Mouse (Mus musculus) limb, embryonic 11.5 days (tissue): ENCODE results near the gene Gm5129. TPM values are rescaled to one million over a fixed set of nuclear protein-coding genes. Genes with fewer than 3 reads are reported as not detected.

Experiments
- ATAC-seq: fragments of 200-750 bp; cut with Nextera tagmentation; 2 replicates; pipeline ENCODE4 v1.8.0; 2017; ENCODE audit warnings: low read depth; ENCODE audit not compliant: insufficient number of reproducible peaks, low FRiP score, low TSS enrichment
- DNase-seq: peaks from one replicate; pipeline ENCODE4 v3.0.0-alpha.2; 2015; ENCODE audit warnings: low spot score
- H3K27ac ChIP-seq: fragments of 300-500 bp; sonication (generic); replicated peaks from 2 replicates; pipeline ENCODE4 v1.5.1; 2014; ENCODE audit warnings: low read depth, mild to moderate bottlenecking, low read length
- H3K27me3 ChIP-seq: fragments of 300-500 bp; sonication (generic); 2 replicates; pipeline ENCODE4 v1.6.1; 2014; ENCODE audit warnings: mild to moderate bottlenecking, low read length, mixed read lengths; ENCODE audit not compliant: control insufficient read depth, insufficient read depth
- H3K36me3 ChIP-seq: fragments of 300-500 bp; sonication (generic); 2 replicates; pipeline ENCODE4 v1.6.1; 2014; ENCODE audit warnings: mild to moderate bottlenecking, low read length, moderate library complexity, mixed read lengths; ENCODE audit not compliant: control insufficient read depth, insufficient read depth
- H3K4me1 ChIP-seq: fragments of 300-500 bp; sonication (generic); 2 replicates; pipeline ENCODE4 v1.6.1; 2014; ENCODE audit warnings: low read length, mixed read lengths; ENCODE audit not compliant: control insufficient read depth, insufficient read depth
- H3K4me2 ChIP-seq: fragments of 300-500 bp; sonication (generic); 2 replicates; pipeline ENCODE4 v1.6.1; 2014; ENCODE audit warnings: low read depth, mild to moderate bottlenecking, moderate library complexity; ENCODE audit not compliant: severe bottlenecking
- H3K4me3 ChIP-seq: fragments of 300-500 bp; sonication (generic); 2 replicates; pipeline ENCODE4 v1.5.1; 2014; ENCODE audit warnings: low read depth, low read length
- H3K9ac ChIP-seq: fragments of 300-500 bp; sonication (generic); 2 replicates; pipeline ENCODE4 v1.6.1; 2014; ENCODE audit warnings: mild to moderate bottlenecking, low read length
- H3K9me3 ChIP-seq: fragments of 300-500 bp; sonication (generic); 2 replicates; pipeline ENCODE4 v1.6.1; 2016; ENCODE audit warnings: low read length; ENCODE audit not compliant: control insufficient read depth
- WGBS: fragments of 180-500 bp; shearing (Covaris S2); extraction: QIAGEN DNeasy Blood & Tissue Kit; methylation state at CpG from one replicate; pipeline ENCODE4 v1.1.7; 2014; 5-methylcytosine and 5-hydroxymethylcytosine counted together
- polyA plus RNA-seq: library from polyadenylated mRNA; unstranded; fragments of >200 nt; fragmentation: Nextera tagmentation; extraction: Ambion mirVana; gene quantifications from 2 replicates; pipeline ENCODE4 v1.2.1, GENCODE M21; 2014

Gene Gm5129
- polyA plus RNA-seq, 1 experiment from 2014 or later, result not detected

DNA sequence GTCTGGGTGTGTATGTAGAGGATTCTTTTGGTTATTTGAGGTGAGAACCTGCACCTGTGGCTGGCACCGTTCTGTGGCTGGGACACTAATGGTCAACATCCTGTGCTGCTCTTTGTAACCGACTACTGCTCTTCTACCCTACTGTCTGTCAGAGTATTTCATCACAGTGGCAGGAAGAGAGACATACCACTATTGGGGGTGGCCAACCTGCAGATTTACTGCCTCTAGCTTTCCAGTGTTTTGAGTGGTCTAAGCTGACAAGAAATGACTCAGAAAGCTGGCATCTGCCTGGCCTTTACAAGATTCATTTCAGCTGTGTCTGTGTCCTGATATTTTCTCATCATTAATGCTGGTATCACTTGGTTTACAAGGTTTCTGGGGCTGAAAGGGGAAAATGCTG, 36.3 kb upstream of the Gm5129 start:
- 76% methylated on average over 2 of the region's 2 CpGs for WGBS
- Histone ChIP-seq H3K4me2 (no peak overlapping the region), H3K9me3 (no peaks in the 10 kb centered on the region), H3K4me3 (no peak overlapping the region), H3K36me3 (peaks cover 5% of the 10 kb centered on the region; the same call in 1 of the 2 replicates), H3K9ac (no peak overlapping the region), H3K27ac (no peak overlapping the region), H3K27me3 (no peaks in the 10 kb centered on the region), H3K4me1 (0 out of 2 replicates have a peak, but pooled peaks cover 2% of the 10 kb centered on the region)
- no peak for DNase-seq
- ATAC-seq, result no peak

DNA sequence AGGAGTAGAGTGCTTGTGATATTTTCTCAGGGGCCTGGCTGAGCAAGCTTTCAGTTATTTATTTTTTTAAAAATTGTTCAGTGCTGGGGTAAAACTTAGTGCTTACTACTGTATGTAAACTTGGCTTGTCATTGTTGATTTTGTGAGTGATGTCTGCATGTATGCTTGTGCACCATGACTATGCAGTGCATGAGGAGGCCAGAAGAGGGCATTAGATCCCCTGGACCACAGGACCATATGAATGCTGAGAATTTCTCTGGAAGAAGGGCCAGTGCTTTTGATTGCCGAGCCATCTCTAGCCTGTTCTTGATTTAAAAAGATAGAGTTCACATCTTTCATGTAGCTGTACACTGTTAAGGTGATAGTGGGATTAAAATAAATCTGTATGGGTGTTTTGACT, 35.2 kb upstream of the Gm5129 start:
- no peaks in the 10 kb centered on the region for H3K27me3 ChIP-seq
- H3K4me3 ChIP-seq, result no peak overlapping the region
- peaks cover 5% of the 10 kb centered on the region; the same call in 1 of the 2 replicates for H3K36me3 ChIP-seq
- no peak overlapping the region for H3K27ac ChIP-seq
- no peak overlapping the region for H3K9ac ChIP-seq
- no peaks in the 10 kb centered on the region for H3K9me3 ChIP-seq
- DNase-seq (no peak), ATAC-seq (no peak)
- WGBS, result 90% methylated on average over 1 of the region's 1 CpGs
- no peak overlapping the region for H3K4me2 ChIP-seq
- 0 out of 2 replicates have a peak, but pooled peaks cover 2% of the 10 kb centered on the region for H3K4me1 ChIP-seq

DNA sequence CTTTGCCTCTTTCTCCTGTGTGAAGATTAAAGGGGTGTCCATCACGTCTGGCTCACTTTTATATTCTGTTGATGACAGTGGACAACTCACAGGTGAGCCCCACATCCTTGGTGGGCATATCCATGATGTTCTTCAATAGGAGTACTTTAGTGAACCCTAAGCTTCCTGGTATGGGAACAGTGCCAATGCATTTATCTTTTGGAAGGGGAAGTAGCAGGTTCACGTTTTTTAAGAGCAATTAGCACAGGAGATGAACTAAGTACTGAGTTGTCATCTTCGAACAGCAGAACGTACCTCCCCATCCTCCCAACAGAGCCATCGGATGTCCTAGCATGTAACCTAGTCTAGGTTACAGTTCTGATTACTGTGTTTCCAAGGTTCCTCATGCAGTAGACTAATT, 23.6 kb upstream of the Gm5129 start:
- no peak for ATAC-seq

DNA sequence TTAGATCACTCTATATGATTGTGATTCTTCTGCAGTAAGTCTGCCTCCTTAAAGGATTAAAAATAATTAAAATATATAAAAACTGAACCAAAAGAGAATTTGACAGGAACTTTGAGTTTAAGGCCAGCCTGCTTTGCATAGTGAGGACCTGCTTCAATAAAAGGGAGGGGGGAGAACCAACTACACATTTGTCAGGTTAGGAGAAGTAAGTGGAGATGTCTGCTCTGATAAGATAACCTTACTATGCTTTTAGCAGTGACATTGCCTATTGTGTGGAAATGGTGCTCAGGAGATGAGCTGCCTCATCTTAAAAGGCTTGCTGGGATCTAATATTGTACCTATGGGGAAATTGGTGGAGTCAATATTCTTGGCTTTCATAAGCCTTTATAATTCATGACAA, 17.2 kb upstream of the Gm5129 start:
- no peak for ATAC-seq
- H3K9ac ChIP-seq, result no peak overlapping the region
- H3K9me3 ChIP-seq, result no peaks in the 10 kb centered on the region
- no peak overlapping the region for H3K4me2 ChIP-seq
- no peak for DNase-seq
- H3K4me1 ChIP-seq, result no peaks in the 10 kb centered on the region
- H3K36me3 ChIP-seq, result peaks cover 13% of the 10 kb centered on the region; the same call in 1 of the 2 replicates
- no peak overlapping the region for H3K27ac ChIP-seq
- no peaks in the 10 kb centered on the region for H3K27me3 ChIP-seq
- H3K4me3 ChIP-seq, result no peak overlapping the region

More for the DNA sequence above, 23.6 kb upstream of the Gm5129 start:
- H3K9me3 ChIP-seq, result no peaks in the 10 kb centered on the region
- no peak overlapping the region for H3K4me3 ChIP-seq
- H3K4me2 ChIP-seq, result no peak overlapping the region
- WGBS, result 86% methylated on average over 5 of the region's 5 CpGs
- H3K27ac ChIP-seq, result no peak overlapping the region
- H3K27me3 ChIP-seq, result no peaks in the 10 kb centered on the region
- no peak for DNase-seq
- no peak overlapping the region for H3K9ac ChIP-seq
- H3K4me1 ChIP-seq, result no peaks in the 10 kb centered on the region
- H3K36me3 ChIP-seq, result peaks cover 13% of the 10 kb centered on the region; the same call in 1 of the 2 replicates

DNA sequence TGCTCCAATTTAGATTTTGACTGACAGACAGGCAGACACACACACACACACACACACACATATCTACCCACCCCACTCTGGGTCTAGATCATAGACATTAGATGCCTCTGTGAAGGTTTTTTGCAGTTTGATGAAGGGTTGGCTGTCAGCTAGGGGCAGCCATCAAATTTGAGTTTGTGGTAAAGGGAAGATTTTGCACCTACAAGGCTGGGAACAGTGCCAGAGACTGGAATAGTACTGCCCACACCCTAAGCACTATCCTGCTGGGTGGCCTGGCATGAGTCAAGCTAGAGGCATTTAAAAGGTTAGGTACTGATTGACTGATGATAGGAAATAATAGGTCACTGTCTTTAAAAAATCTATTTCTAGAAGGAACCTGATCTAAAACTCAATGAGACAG, 15.6 kb upstream of the Gm5129 start:
- H3K36me3 ChIP-seq, result peaks cover 8% of the 10 kb centered on the region; the same call in 1 of the 2 replicates
- H3K27ac ChIP-seq, result no peak overlapping the region
- H3K4me1 ChIP-seq, result no peaks in the 10 kb centered on the region
- DNase-seq (no peak), ATAC-seq (no peak)
- H3K4me3 ChIP-seq, result no peak overlapping the region
- no peaks in the 10 kb centered on the region for H3K27me3 ChIP-seq
- no peak overlapping the region for H3K4me2 ChIP-seq
- no peaks in the 10 kb centered on the region for H3K9me3 ChIP-seq
- no peak overlapping the region for H3K9ac ChIP-seq

DNA sequence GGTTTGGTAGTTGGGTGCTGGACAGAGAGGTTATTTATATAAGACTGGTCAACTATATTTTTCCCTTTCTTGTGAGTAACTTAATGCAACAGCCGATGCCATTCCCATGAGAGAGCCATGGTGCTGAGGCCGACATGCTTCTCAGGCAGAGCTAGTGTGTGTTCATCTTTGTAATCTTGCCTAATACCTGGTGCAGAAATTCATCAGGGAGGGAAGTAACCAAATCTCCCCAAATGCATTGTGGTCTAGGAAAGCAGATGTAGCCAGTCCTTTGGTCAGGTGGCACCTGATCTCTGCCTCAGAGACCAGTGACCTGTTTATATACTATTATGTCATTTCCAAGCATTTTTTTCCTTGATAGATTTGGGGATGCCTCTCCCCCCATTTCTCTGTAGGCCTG, 11.9 kb upstream of the Gm5129 start:
- 98% methylated on average over 2 of the region's 2 CpGs for WGBS
- no peak for DNase-seq

DNA sequence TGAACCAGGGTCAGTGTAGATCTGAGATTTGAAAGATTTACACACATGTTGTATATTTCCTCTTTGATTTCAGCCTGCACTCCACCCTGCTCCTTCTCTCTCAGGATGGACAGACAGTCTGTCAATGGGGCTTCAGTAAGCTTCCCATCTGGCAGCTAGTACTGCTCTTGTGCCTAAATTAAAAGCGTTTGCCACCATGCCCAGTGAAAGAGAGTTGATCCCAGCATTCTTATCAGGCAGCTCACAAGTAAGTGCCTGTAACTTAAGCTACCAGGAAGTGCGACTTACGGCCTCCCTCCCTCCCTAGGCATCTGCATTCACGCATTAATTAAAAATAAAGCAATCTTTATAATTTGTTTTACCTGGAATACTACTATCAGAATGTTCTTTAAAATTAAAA, 5.4 kb upstream of the Gm5129 start:
- Histone ChIP-seq H3K27ac (no peak overlapping the region), H3K36me3 (no peaks in the 10 kb centered on the region), H3K4me2 (no peak overlapping the region), H3K9ac (no peak overlapping the region), H3K27me3 (no peaks in the 10 kb centered on the region), H3K9me3 (no peaks in the 10 kb centered on the region), H3K4me3 (no peak overlapping the region), H3K4me1 (peaks cover 10% of the 10 kb centered on the region; the same call in 1 of the 2 replicates)
- DNase-seq (no peak), ATAC-seq (no peak)
- WGBS, result 89% methylated on average over 4 of the region's 4 CpGs

More for the DNA sequence above, 11.9 kb upstream of the Gm5129 start:
- Histone ChIP-seq H3K27me3 (no peaks in the 10 kb centered on the region), H3K36me3 (peaks cover 8% of the 10 kb centered on the region; the same call in 1 of the 2 replicates), H3K27ac (no peak overlapping the region), H3K9ac (no peak overlapping the region), H3K4me3 (no peak overlapping the region), H3K4me1 (no peaks in the 10 kb centered on the region), H3K9me3 (no peaks in the 10 kb centered on the region), H3K4me2 (no peak overlapping the region)
- no peak for ATAC-seq

DNA sequence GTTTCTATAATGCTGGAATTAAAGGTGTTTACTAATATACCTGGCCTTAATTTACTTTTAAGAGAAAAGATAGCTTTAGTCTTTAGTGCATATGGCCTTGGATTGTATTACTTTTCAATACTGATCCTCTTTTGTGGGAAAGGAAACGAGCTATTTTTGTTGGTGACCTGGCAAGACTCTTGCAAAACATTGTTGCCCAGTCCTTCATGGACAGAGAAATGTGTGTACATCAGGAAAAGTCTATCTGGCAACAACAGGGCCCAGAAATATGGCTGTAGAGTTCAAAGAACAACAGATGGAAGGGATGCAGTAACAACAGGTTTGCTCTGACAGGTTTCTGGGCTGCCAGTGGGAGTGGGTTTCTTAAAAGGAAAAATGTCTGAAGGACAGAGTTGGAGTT, 4.9 kb upstream of the Gm5129 start:
- DNase-seq, result no peak
- H3K27me3 ChIP-seq, result no peaks in the 10 kb centered on the region
- no peak for ATAC-seq
- peaks cover 10% of the 10 kb centered on the region; the same call in 1 of the 2 replicates for H3K4me1 ChIP-seq
- no peaks in the 10 kb centered on the region for H3K36me3 ChIP-seq
- H3K4me3 ChIP-seq, result no peak overlapping the region
- H3K9ac ChIP-seq, result no peak overlapping the region
- H3K9me3 ChIP-seq, result no peaks in the 10 kb centered on the region
- WGBS, result 80% methylated on average over 1 of the region's 1 CpGs
- H3K27ac ChIP-seq, result no peak overlapping the region
- H3K4me2 ChIP-seq, result no peak overlapping the region

DNA sequence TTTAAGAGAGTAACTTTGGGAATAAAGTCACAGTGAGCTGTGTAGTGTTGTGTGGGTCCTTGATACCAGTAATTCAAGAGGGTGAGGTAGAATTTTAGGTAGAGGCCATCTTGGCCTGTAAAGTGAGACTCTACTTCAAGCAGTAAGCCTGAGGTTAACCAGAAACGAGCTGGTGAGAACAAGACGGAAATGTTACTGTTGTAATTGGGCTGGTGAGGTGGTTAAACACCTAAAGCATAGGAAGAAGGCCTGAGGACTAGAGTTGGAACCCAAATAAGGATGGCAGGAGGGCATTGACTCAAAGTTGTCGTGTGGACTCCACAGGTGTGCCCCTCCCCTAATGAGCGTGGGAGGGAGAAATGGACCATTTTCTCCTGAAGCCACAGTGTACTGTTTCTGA, 2.3 kb upstream of the Gm5129 start:
- 85% methylated on average over 4 of the region's 4 CpGs for WGBS
- Histone ChIP-seq H3K36me3 (no peaks in the 10 kb centered on the region), H3K27ac (no peak overlapping the region), H3K27me3 (no peaks in the 10 kb centered on the region), H3K4me1 (peaks cover 10% of the 10 kb centered on the region; the same call in 1 of the 2 replicates), H3K9me3 (no peaks in the 10 kb centered on the region), H3K4me2 (no peak overlapping the region), H3K4me3 (no peak overlapping the region), H3K9ac (no peak overlapping the region)
- no peak for DNase-seq
- no peak for ATAC-seq
